Mouse (Mus musculus): ENCODE measurements around the gene Pdlim5. TPM values are rescaled to one million over a fixed set of nuclear protein-coding genes. Genes with fewer than 3 reads are reported as not detected.

The Pdlim5 gene
- polyA plus RNA-seq (2012; rRNA removed): 60.3 and 62.3 TPM in 2 replicates

DNA sequence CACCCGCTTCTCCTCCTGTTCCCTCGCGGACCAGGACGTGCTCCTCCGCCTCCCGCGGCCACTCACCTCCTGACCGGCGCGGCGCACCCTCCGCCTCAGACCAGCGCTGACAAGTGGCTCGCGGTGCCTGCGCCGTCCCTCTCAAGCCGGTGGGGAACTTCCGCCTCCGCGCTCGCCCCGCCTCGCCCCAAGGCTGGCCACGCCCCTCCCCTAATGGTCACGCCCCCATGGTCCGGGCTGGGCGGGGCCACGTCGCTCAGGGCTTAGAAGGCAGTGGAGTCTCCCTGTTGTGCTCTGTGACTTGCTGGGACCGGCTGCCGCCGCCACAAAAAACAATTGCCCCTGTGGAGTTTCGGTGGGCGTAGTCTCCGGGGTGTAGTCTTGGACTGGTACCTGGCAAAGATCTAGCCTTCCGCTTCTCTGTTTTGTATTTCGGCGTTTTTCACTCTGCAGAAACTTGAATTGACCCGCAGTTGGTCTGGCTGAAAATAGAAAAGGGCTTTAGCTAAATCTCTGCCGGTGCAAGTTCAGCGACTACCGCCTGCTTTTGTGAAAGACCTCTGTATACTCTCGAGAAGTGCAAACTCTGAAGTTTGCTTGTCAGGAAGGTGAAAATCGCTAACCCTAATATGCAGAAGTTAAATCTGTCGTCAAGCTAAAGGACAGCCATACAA, at the start of gene Pdlim5:
Gene Pdlim5, minus strand, starts transcription at position 177 of the 674 bp plus-strand sequence.

Other genes starting within 250 kb of the Pdlim5 start
- 0.03 and 0.06 TPM in 2 replicates for gene Bmpr1b, start 226.3 kb downstream of the Pdlim5 start, polyA plus RNA-seq (2012; rRNA removed)
- 0.46 and 0.56 TPM in 2 replicates for gene Gbp5, start 98.3 kb upstream of the Pdlim5 start, polyA plus RNA-seq (2012; rRNA removed)
- gene Gbp7, start 134.6 kb upstream of the Pdlim5 start, polyA plus RNA-seq (2012; rRNA removed): 1.3 and 1.5 TPM in 2 replicates
- gene Gbp3, start 164.3 kb upstream of the Pdlim5 start, polyA plus RNA-seq (2012; rRNA removed): 7.1 and 7.6 TPM in 2 replicates
- 0.31 TPM in 2 replicates for gene Gbp2b, start 199.2 kb upstream of the Pdlim5 start, polyA plus RNA-seq (2012; rRNA removed)
- gene Gbp2, start 224.9 kb upstream of the Pdlim5 start, polyA plus RNA-seq (2012; rRNA removed): 8.0 and 8.2 TPM in 2 replicates